Mouse (Mus musculus) thymus, adult 2 months (tissue): ENCODE data around the gene Thegl. TPM values are rescaled to one million over a fixed set of nuclear protein-coding genes. Genes with fewer than 3 reads are reported as not detected.

Source experiments
- DNase-seq: peaks from one replicate; pipeline ENCODE4 v3.0.0; 2021
- H3K27ac ChIP-seq: fragments of 200-500 bp; 2 replicates; pipeline ENCODE4 v1.5.1; 2012; ENCODE audit warnings: low read length, control low read depth; ENCODE audit not compliant: control insufficient read depth, insufficient read depth
- H3K27me3 ChIP-seq: fragments of 200-500 bp; 2 replicates; pipeline ENCODE4 v1.6.1; 2012; ENCODE audit warnings: mild to moderate bottlenecking, low read length, moderate library complexity, mixed read lengths; ENCODE audit not compliant: control insufficient read depth, insufficient read depth
- H3K36me3 ChIP-seq: fragments of 200-500 bp; 2 replicates; pipeline ENCODE4 v1.6.1; 2012; ENCODE audit warnings: mild to moderate bottlenecking, low read length, moderate library complexity; ENCODE audit not compliant: control insufficient read depth, insufficient read depth
- H3K4me1 ChIP-seq: fragments of 200-500 bp; replicated peaks from 2 replicates; pipeline ENCODE4 v1.6.1; 2012; ENCODE audit warnings: low read length; ENCODE audit not compliant: control insufficient read depth, insufficient read depth
- H3K4me3 ChIP-seq: fragments of 200-500 bp; 2 replicates; pipeline ENCODE4 v1.5.1; 2012; ENCODE audit warnings: mild to moderate bottlenecking, low read length, control low read depth, moderate library complexity; ENCODE audit not compliant: control insufficient read depth, insufficient read depth
- CTCF ChIP-seq: fragments of 200-500 bp; IDR thresholded peaks from 2 replicates; pipeline ENCODE4 v1.5.1; 2012; ENCODE audit warnings: mild to moderate bottlenecking, control low read depth, low read length, moderate library complexity, borderline replicate concordance; ENCODE audit not compliant: control insufficient read depth, poor library complexity, insufficient read depth; ENCODE audit errors: extremely low read depth
- POLR2A ChIP-seq: fragments of 200-500 bp; IDR thresholded peaks from 2 replicates; pipeline ENCODE4 v1.6.1; 2012; ENCODE audit warnings: mild to moderate bottlenecking, low read length, control low read depth, moderate library complexity; ENCODE audit not compliant: control insufficient read depth, poor library complexity, insufficient read depth; ENCODE audit errors: extremely low read depth
- WGBS: fragments of 180-500 bp; shearing (Covaris S2); methylation state at CpG from one replicate; pipeline ENCODE4 v1.1.7; 2018; 5-methylcytosine and 5-hydroxymethylcytosine counted together
- polyA plus RNA-seq: library from polyadenylated mRNA; depleted of rRNA; stranded (reverse); fragments of >200 nt; gene quantifications from 2 replicates; pipeline ENCODE4 v1.2.3, GENCODE M21; 2012

Gene Thegl
- polyA plus RNA-seq, 1 experiment: not detected

- WGBS: 32% methylated on average over 17 of the region's 17 CpGs
- TF ChIP-seq POLR2A (no peak), CTCF (peak; percentile 87; the same call in 1 of the 2 replicates)
- H3K4me3 ChIP-seq: no peak overlapping the region
- DNase-seq: peak; percentile 78
- no peaks in the 10 kb centered on the region for H3K4me1 ChIP-seq
- H3K36me3 ChIP-seq: no peaks in the 10 kb centered on the region
- no peaks in the 10 kb centered on the region for H3K27me3 ChIP-seq
- no peak overlapping the region for H3K27ac ChIP-seq
Measured at GRCm38 (mm10) chr5:77061372-77062038, 45.7 kb downstream of the Thegl start.

GRCm38 (mm10) chr5:77067321-77067720, 51.5 kb downstream of the Thegl start:
- H3K4me1 ChIP-seq: no peaks in the 10 kb centered on the region
- 91% methylated on average over 8 of the region's 8 CpGs for WGBS
- no peak for TF ChIP-seq CTCF
- no peak for TF ChIP-seq POLR2A
- no peaks in the 10 kb centered on the region for H3K36me3 ChIP-seq
- H3K4me3 ChIP-seq: no peak overlapping the region
- no peak for DNase-seq
- no peaks in the 10 kb centered on the region for H3K27me3 ChIP-seq
- no peak overlapping the region for H3K27ac ChIP-seq

GRCm38 (mm10) chr5:77070987-77071386, 55.2 kb downstream of the Thegl start:
- Histone ChIP-seq H3K36me3 (no peaks in the 10 kb centered on the region), H3K4me1 (no peaks in the 10 kb centered on the region), H3K27me3 (no peaks in the 10 kb centered on the region), H3K27ac (no peak overlapping the region), H3K4me3 (no peak overlapping the region)
- 92% methylated on average over 2 of the region's 2 CpGs for WGBS
- no peak for DNase-seq
- TF ChIP-seq CTCF (no peak), POLR2A (no peak)

GRCm38 (mm10) chr5:77071626-77072025, 55.8 kb downstream of the Thegl start:
- no peak for TF ChIP-seq POLR2A
- Histone ChIP-seq H3K27ac (no peak overlapping the region), H3K4me1 (no peaks in the 10 kb centered on the region), H3K4me3 (no peak overlapping the region), H3K27me3 (no peaks in the 10 kb centered on the region), H3K36me3 (no peaks in the 10 kb centered on the region)
- DNase-seq: no peak
- 83% methylated on average over 3 of the region's 3 CpGs for WGBS

DNA sequence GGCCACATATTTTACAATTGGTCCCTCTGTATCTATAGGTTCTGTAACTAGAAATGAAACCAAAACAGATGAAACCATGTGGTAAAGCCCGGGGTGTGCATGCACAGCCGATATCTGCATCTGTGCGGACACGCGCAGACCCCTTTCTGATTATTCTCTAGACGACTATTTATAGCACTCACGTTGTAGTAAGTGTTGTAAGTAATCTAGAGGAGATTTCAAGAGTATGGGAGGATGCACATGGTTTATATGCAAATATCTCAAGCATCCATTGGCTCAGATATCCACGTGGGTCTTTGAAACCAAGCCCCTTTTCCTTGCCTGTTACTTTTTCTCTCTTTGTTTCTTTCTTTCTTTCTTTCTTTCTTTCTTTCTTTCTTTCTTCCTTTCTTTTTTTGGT, 58.0 kb downstream of the Thegl start:
- Histone ChIP-seq H3K27ac (no peak overlapping the region), H3K4me1 (no peaks in the 10 kb centered on the region), H3K4me3 (no peak overlapping the region), H3K36me3 (no peaks in the 10 kb centered on the region), H3K27me3 (no peaks in the 10 kb centered on the region)
- DNase-seq: no peak
- TF ChIP-seq CTCF: no peak
- WGBS: 83% methylated on average over 8 of the region's 8 CpGs

GRCm38 (mm10) chr5:77074914-77075313, 59.1 kb downstream of the Thegl start:
- DNase-seq: no peak
- Histone ChIP-seq H3K27ac (no peak overlapping the region), H3K36me3 (no peaks in the 10 kb centered on the region), H3K4me3 (no peak overlapping the region), H3K27me3 (no peaks in the 10 kb centered on the region), H3K4me1 (no peaks in the 10 kb centered on the region)
- no peak for TF ChIP-seq POLR2A
- no peak for TF ChIP-seq CTCF
- 82% methylated on average over 2 of the region's 2 CpGs for WGBS

- Histone ChIP-seq H3K4me3 (no peak overlapping the region), H3K36me3 (no peaks in the 10 kb centered on the region), H3K27ac (no peak overlapping the region), H3K4me1 (no peaks in the 10 kb centered on the region), H3K27me3 (no peaks in the 10 kb centered on the region)
- 93% methylated on average over 4 of the region's 4 CpGs for WGBS
- no peak for DNase-seq
- TF ChIP-seq POLR2A: no peak
- TF ChIP-seq CTCF: no peak
Measured at GRCm38 (mm10) chr5:77075951-77076350, 60.1 kb downstream of the Thegl start.
